Mouse (Mus musculus): ENCODE measurements around the gene Klhl35.

DNA sequence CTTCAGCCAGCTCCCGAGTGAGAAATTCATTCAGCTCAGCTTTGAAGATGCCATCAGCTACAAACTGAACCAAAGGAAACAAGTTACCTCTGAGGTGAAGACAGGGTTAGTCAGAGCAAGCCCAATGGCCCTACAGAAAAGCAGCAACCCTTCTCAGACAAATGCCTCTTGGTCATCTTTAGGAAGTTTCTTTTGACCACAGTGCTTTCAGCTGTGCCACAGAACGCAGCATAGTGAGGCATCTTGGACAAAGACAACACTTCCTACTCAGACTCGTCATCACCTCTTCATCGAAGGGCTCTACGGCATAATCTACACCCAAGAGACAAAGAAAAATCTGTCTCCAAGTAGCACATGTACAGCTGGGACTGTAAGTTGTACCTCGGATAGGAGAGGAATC is 16.8 kb downstream of the Klhl35 start:
- no peak for TF ChIP-seq TAL1 (IDR thresholded peaks at IDR 0.05; ENCODE audit: low read length)
- no peak for TF ChIP-seq GATA1 (IDR thresholded peaks at IDR 0.05; ENCODE audit: low read length)
